Mouse (Mus musculus): ENCODE measurements around the gene Slc35g1. TPM values are rescaled to one million over a fixed set of nuclear protein-coding genes. Genes with fewer than 3 reads are reported as not detected.

Gene Slc35g1
- total RNA-seq, 1 experiment: 36.3 TPM

- no peak overlapping the region for H3K9ac ChIP-seq (ENCODE audit: insufficient read depth, low read depth, low read length, poor library complexity, severe bottlenecking)
- in situ Hi-C loops (cut with MboI; ENCODE audit: low sequenced_read_pairs in 2 of 2, unreplicated experiment in 2 of 2): loop anchor here (10.0 to 25.0 kb wide), 2 partner anchors 333 to 346 kb away; no protein-coding TSS in a partner anchor
- H3K4me1 ChIP-seq (ENCODE audit: control insufficient read depth in 2 of 2, insufficient read depth in 2 of 2, low read length in 2 of 2, poor library complexity in 1 of 2): peaks cover 0 to 3% of the 10 kb centered on the region in 2 experiments; a peak in 1 of 4 replicates
- H3K9me3 ChIP-seq (ENCODE audit: control insufficient read depth, insufficient read depth, low read depth, low read length): no peaks in the 10 kb centered on the region
- H3K36me3 ChIP-seq (ENCODE audit: control insufficient read depth, insufficient read depth, low read length, poor library complexity, severe bottlenecking): no peaks in the 10 kb centered on the region
- no peak overlapping the region for H3K4me3 ChIP-seq (ENCODE audit: insufficient read depth in 1 of 2, low read depth in 1 of 2, low read length in 2 of 2, poor library complexity in 1 of 2, severe bottlenecking in 1 of 2)
- peak; percentile 52 for DNase-seq (ENCODE audit: low read depth, low spot score)
- no peak overlapping the region for H3K27ac ChIP-seq (ENCODE audit: insufficient read depth, low read depth, low read length, poor library complexity, severe bottlenecking)
- TF ChIP-seq HCFC1 (IDR thresholded peaks at IDR 0.05; ENCODE audit: borderline replicate concordance, insufficient read depth, low read length) (no peak), ZC3H11A (IDR thresholded peaks at IDR 0.05; ENCODE audit: borderline replicate concordance, low read depth, low read length) (peak; percentile 16; the same call in 1 of the 2 replicates)
Measured at GRCm38 (mm10) chr19:38429269-38429668, 33.5 kb downstream of the Slc35g1 start.

GRCm38 (mm10) chr19:38430475-38430874 is 34.7 kb downstream of the Slc35g1 start:
- H3K9me3 ChIP-seq (ENCODE audit: control insufficient read depth, insufficient read depth, low read depth, low read length): no peaks in the 10 kb centered on the region
- no peak for TF ChIP-seq ZC3H11A (IDR thresholded peaks at IDR 0.05; ENCODE audit: borderline replicate concordance, low read depth, low read length)
- TF ChIP-seq MAFK (IDR thresholded peaks at IDR 0.05; ENCODE audit: insufficient read depth, low read depth, low read length): no peak
- TF ChIP-seq HCFC1 (IDR thresholded peaks at IDR 0.05; ENCODE audit: borderline replicate concordance, insufficient read depth, low read length): no peak
- no peak for TF ChIP-seq ZNF384 (IDR thresholded peaks at IDR 0.05; ENCODE audit: low read depth, low read length)
- no peak for TF ChIP-seq CHD2 (IDR thresholded peaks at IDR 0.05; ENCODE audit: low read depth, low read length)
- H3K4me3 ChIP-seq (ENCODE audit: insufficient read depth in 1 of 2, low read depth in 1 of 2, low read length in 2 of 2, poor library complexity in 1 of 2, severe bottlenecking in 1 of 2): no peak overlapping the region
- no peaks in the 10 kb centered on the region for H3K36me3 ChIP-seq (ENCODE audit: control insufficient read depth, insufficient read depth, low read length, poor library complexity, severe bottlenecking)
- in situ Hi-C loops (cut with MboI; ENCODE audit: low sequenced_read_pairs in 2 of 2, unreplicated experiment in 2 of 2): loop anchor here in 1 of 2 experiments (25.0 kb wide), 1 partner anchor 332 kb away; no protein-coding TSS in a partner anchor
- no peak for DNase-seq (ENCODE audit: low read depth, low spot score)
- no peak overlapping the region for H3K9ac ChIP-seq (ENCODE audit: insufficient read depth, low read depth, low read length, poor library complexity, severe bottlenecking)
- no peak overlapping the region for H3K27ac ChIP-seq (ENCODE audit: insufficient read depth, low read depth, low read length, poor library complexity, severe bottlenecking)
- peaks cover 0 to 3% of the 10 kb centered on the region in 2 experiments; a peak in 1 of 4 replicates for H3K4me1 ChIP-seq (ENCODE audit: control insufficient read depth in 2 of 2, insufficient read depth in 2 of 2, low read length in 2 of 2, poor library complexity in 1 of 2)

DNA sequence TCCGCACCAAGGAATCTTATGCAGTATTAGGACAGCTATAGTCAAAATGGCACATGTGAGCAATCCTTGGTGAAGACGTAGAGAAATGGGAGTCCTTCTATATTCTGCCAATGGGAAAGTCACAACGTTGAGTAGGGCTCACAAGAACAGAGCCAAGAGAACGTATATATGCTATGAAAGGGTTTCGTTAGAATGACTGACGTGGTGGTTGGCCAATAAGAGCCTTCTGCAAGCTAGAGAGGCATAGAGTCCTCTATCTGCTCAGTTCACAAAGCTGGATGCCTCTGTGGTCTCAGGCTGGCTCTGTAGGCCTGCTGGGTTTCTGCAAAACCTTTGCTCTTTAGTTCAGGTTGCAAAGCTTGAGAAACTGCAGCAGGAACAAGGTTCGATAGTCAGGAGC is 35.5 kb downstream of the Slc35g1 start:
- no peak overlapping the region for H3K9ac ChIP-seq (ENCODE audit: insufficient read depth, low read depth, low read length, poor library complexity, severe bottlenecking)
- peaks cover 0 to 3% of the 10 kb centered on the region in 2 experiments; a peak in 1 of 4 replicates for H3K4me1 ChIP-seq (ENCODE audit: control insufficient read depth in 2 of 2, insufficient read depth in 2 of 2, low read length in 2 of 2, poor library complexity in 1 of 2)
- no peaks in the 10 kb centered on the region for H3K9me3 ChIP-seq (ENCODE audit: control insufficient read depth, insufficient read depth, low read depth, low read length)
- H3K27ac ChIP-seq (ENCODE audit: insufficient read depth, low read depth, low read length, poor library complexity, severe bottlenecking): no peak overlapping the region
- no peaks in the 10 kb centered on the region for H3K36me3 ChIP-seq (ENCODE audit: control insufficient read depth, insufficient read depth, low read length, poor library complexity, severe bottlenecking)
- in situ Hi-C loops (cut with MboI; ENCODE audit: low sequenced_read_pairs in 2 of 2, unreplicated experiment in 2 of 2): loop anchor here in 1 of 2 experiments (25.0 kb wide), 1 partner anchor 331 kb away; no protein-coding TSS in a partner anchor
- TF ChIP-seq MAFK (IDR thresholded peaks at IDR 0.05; ENCODE audit: insufficient read depth, low read depth, low read length) (no peak), HCFC1 (IDR thresholded peaks at IDR 0.05; ENCODE audit: borderline replicate concordance, insufficient read depth, low read length) (no peak), CHD2 (IDR thresholded peaks at IDR 0.05; ENCODE audit: low read depth, low read length) (no peak), ZC3H11A (IDR thresholded peaks at IDR 0.05; ENCODE audit: borderline replicate concordance, low read depth, low read length) (no peak), ZNF384 (IDR thresholded peaks at IDR 0.05; ENCODE audit: low read depth, low read length) (no peak)
- no peak for DNase-seq (ENCODE audit: low read depth, low spot score)
- peak overlapping the region in 1 of 2 experiments; percentile 71; a peak in 2 of 4 replicates for H3K4me3 ChIP-seq (ENCODE audit: insufficient read depth in 1 of 2, low read depth in 1 of 2, low read length in 2 of 2, poor library complexity in 1 of 2, severe bottlenecking in 1 of 2)

DNA sequence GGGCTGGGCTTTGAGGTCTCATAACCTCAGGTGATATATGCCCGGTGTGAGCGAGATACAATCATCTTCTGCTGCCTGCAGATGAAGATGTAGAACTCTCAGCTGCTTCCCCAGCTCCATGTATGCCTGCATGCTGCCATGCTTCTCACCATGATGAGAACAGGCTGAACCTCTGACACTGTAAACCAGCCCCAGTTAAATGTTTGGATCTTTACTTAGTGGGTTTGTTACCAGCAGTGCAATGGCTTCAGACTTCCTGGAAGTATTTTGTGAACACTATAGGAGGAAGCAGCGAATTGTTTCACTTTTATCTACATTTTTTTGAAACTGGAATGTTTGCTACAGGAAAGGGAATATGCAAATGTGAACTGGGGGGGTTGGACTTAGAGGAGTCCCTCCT is 36.2 kb downstream of the Slc35g1 start:
- no peak for TF ChIP-seq MAFK (IDR thresholded peaks at IDR 0.05; ENCODE audit: insufficient read depth, low read depth, low read length)
- no peak for TF ChIP-seq CHD2 (IDR thresholded peaks at IDR 0.05; ENCODE audit: low read depth, low read length)
- TF ChIP-seq ZNF384 (IDR thresholded peaks at IDR 0.05; ENCODE audit: low read depth, low read length): no peak
- TF ChIP-seq ZC3H11A (IDR thresholded peaks at IDR 0.05; ENCODE audit: borderline replicate concordance, low read depth, low read length): no peak
- no peak for TF ChIP-seq HCFC1 (IDR thresholded peaks at IDR 0.05; ENCODE audit: borderline replicate concordance, insufficient read depth, low read length)
- Histone ChIP-seq H3K9me3 (ENCODE audit: control insufficient read depth, insufficient read depth, low read depth, low read length) (no peaks in the 10 kb centered on the region), H3K4me1 (ENCODE audit: control insufficient read depth in 2 of 2, insufficient read depth in 2 of 2, low read length in 2 of 2, poor library complexity in 1 of 2) (peaks cover 0 to 3% of the 10 kb centered on the region in 2 experiments; a peak in 1 of 4 replicates), H3K27ac (ENCODE audit: insufficient read depth, low read depth, low read length, poor library complexity, severe bottlenecking) (no peak overlapping the region), H3K9ac (ENCODE audit: insufficient read depth, low read depth, low read length, poor library complexity, severe bottlenecking) (no peak overlapping the region), H3K36me3 (ENCODE audit: control insufficient read depth, insufficient read depth, low read length, poor library complexity, severe bottlenecking) (no peaks in the 10 kb centered on the region), H3K4me3 (ENCODE audit: insufficient read depth in 1 of 2, low read depth in 1 of 2, low read length in 2 of 2, poor library complexity in 1 of 2, severe bottlenecking in 1 of 2) (no peak overlapping the region)
- DNase-seq (ENCODE audit: low read depth, low spot score): no peak
- in situ Hi-C loops (cut with MboI; ENCODE audit: low sequenced_read_pairs in 2 of 2, unreplicated experiment in 2 of 2): loop anchor here in 1 of 2 experiments (25.0 kb wide), 1 partner anchor 330 kb away; no protein-coding TSS in a partner anchor

Measured in ES-E14 (cell line).